Mouse (Mus musculus) heart, postnatal 25 days (tissue): ENCODE results near the gene Lactb. TPM values are rescaled to one million over a fixed set of nuclear protein-coding genes. Genes with fewer than 3 reads are reported as not detected.
"Not testable (repeated sequence)": the region's sequence is repeated elsewhere in the genome, so short reads cannot be mapped to it uniquely, and the experiment has no call there.

Source experiments
- DNase-seq: peaks from one replicate; pipeline ENCODE4 v3.0.0; 2022; ENCODE audit warnings: low spot score
- intact Hi-C: fragments of 180-260 bp; cut with DNase I; formaldehyde crosslinking; loops from one replicate; pipeline ENCODE4 v1.15.1; 2025
- total RNA-seq, 2 experiments: library from RNA; stranded (reverse); gene quantifications; 2 replicates each; pipeline ENCODE4 v1.2.3; 2021

Lactb gene
- total RNA-seq, 2 experiments from 2014 or later, result 21.2 to 22.5 TPM

GRCm38 (mm10) chr9:66927696-66928402 lies 47.4 kb downstream of the Lactb start:
- intact Hi-C loops, result no loop called here
- no peak for DNase-seq

- no peak for DNase-seq
- intact Hi-C loops, result no loop called here
Measured at GRCm38 (mm10) chr9:66925853-66926252, 49.4 kb downstream of the Lactb start.

- no peak for DNase-seq
- intact Hi-C loops, result no loop called here
Measured at GRCm38 (mm10) chr9:66922076-66922475, 53.2 kb downstream of the Lactb start.

GRCm38 (mm10) chr9:66920488-66921279 lies 54.6 kb downstream of the Lactb start:
- intact Hi-C loops, result no loop called here
- no peak for DNase-seq

GRCm38 (mm10) chr9:66919981-66920380 lies 55.3 kb downstream of the Lactb start:
- no peak for DNase-seq
- intact Hi-C loops, result loop anchor here (5.0 kb wide), 1 partner anchor 43 kb away; no protein-coding TSS in a partner anchor

GRCm38 (mm10) chr9:66919382-66919971 lies 55.8 kb downstream of the Lactb start, which contains the start of gene Rab8b:
Rab8b (minus strand) TSS chr9:66919687.
- DNase-seq, result peak; percentile 92
- intact Hi-C loops, result loop anchor here (5.0 kb wide), 1 partner anchor 42 kb away; no protein-coding TSS in a partner anchor

- intact Hi-C loops, result loop anchor here (5.0 kb wide), 1 partner anchor 42 kb away; no protein-coding TSS in a partner anchor
- DNase-seq, result no peak
Measured at GRCm38 (mm10) chr9:66918672-66919330, 56.5 kb downstream of the Lactb start.

GRCm38 (mm10) chr9:66917892-66918255 lies 57.4 kb downstream of the Lactb start:
- DNase-seq, result no peak
- intact Hi-C loops, result loop anchor here (5.0 kb wide), 1 partner anchor 41 kb away; no protein-coding TSS in a partner anchor

- no peak for DNase-seq
- intact Hi-C loops, result loop anchor here (5.0 kb wide), 1 partner anchor 40 kb away; no protein-coding TSS in a partner anchor
Measured at GRCm38 (mm10) chr9:66917216-66917891, 57.9 kb downstream of the Lactb start.

- intact Hi-C loops, result loop anchor here (5.0 kb wide), 1 partner anchor 39 kb away; no protein-coding TSS in a partner anchor
- DNase-seq, result no peak
Measured at GRCm38 (mm10) chr9:66915869-66916785, 59.2 kb downstream of the Lactb start.

- intact Hi-C loops, result loop anchor here (5.0 kb wide), 1 partner anchor 38 kb away; no protein-coding TSS in a partner anchor
- no peak for DNase-seq
Measured at GRCm38 (mm10) chr9:66915401-66915800, 59.9 kb downstream of the Lactb start.

- no peak for DNase-seq
- intact Hi-C loops, result no loop called here
Measured at GRCm38 (mm10) chr9:66914540-66914939, 60.7 kb downstream of the Lactb start.

- intact Hi-C loops, DNase-seq: not testable (repeated sequence)
Measured at GRCm38 (mm10) chr9:66913254-66913934, 61.9 kb downstream of the Lactb start.

- intact Hi-C loops, result no loop called here
- DNase-seq, result no peak
Measured at GRCm38 (mm10) chr9:66912304-66912703, 63.0 kb downstream of the Lactb start.

- no peak for DNase-seq
Measured at GRCm38 (mm10) chr9:66910677-66911076, 64.6 kb downstream of the Lactb start.

GRCm38 (mm10) chr9:66909922-66910321 lies 65.4 kb downstream of the Lactb start:
- intact Hi-C loops, result no loop called here
- no peak for DNase-seq

More at GRCm38 (mm10) chr9:66910677-66911076, 64.6 kb downstream of the Lactb start:
- intact Hi-C loops, result no loop called here

GRCm38 (mm10) chr9:66907746-66908397 lies 67.4 kb downstream of the Lactb start:
- no peak for DNase-seq
- intact Hi-C loops, result no loop called here
